Mouse (Mus musculus): ENCODE measurements at regions not wholly inside any gene's neighbourhood (a gene's known extent, or its start where the extent isn't known, plus 50 kb on each side); places are given as distances from the start of the nearest gene placed in this dataset.
A peak's percentile ranks its signal among the peaks of the same experiment; 100 is the strongest.

- no peak for DNase-seq (ENCODE audit: low spot score in 2 of 2)
These were observed 151.9 kb downstream of the Qrsl1 start for GRCm38 (mm10) chr10:43749496-43750110.

- no peak for DNase-seq (ENCODE audit: low spot score in 2 of 2)
These were observed 151.1 kb downstream of the Qrsl1 start for GRCm38 (mm10) chr10:43750401-43750800.

GRCm38 (mm10) chr10:43750854-43751253, 150.7 kb downstream of the Qrsl1 start:
- DNase-seq (ENCODE audit: low spot score in 2 of 2): no peak

- peak; percentile 48 to 65 for DNase-seq (ENCODE audit: low spot score in 2 of 2)
These were observed 149.5 kb downstream of the Qrsl1 start for GRCm38 (mm10) chr10:43751881-43752675.

- DNase-seq (ENCODE audit: low spot score in 2 of 2): no peak
These were observed 144.5 kb downstream of the Qrsl1 start for GRCm38 (mm10) chr10:43756881-43757565.

- no peak for DNase-seq (ENCODE audit: low spot score in 2 of 2)
These were observed 143.2 kb downstream of the Qrsl1 start for GRCm38 (mm10) chr10:43758124-43759025.

GRCm38 (mm10) chr10:43759186-43759905, 142.2 kb downstream of the Qrsl1 start:
- DNase-seq (ENCODE audit: low spot score in 2 of 2): no peak

- DNase-seq (ENCODE audit: low spot score in 2 of 2): no peak
These were observed 141.7 kb downstream of the Qrsl1 start for GRCm38 (mm10) chr10:43759906-43760281.

- no peak for DNase-seq (ENCODE audit: low spot score in 2 of 2)
These were observed 139.5 kb downstream of the Qrsl1 start for GRCm38 (mm10) chr10:43761979-43762570.

- DNase-seq (ENCODE audit: low spot score in 2 of 2): no peak
These were observed 137.0 kb downstream of the Qrsl1 start for GRCm38 (mm10) chr10:43764581-43764980.

- DNase-seq (ENCODE audit: low spot score in 2 of 2): no peak
These were observed 136.3 kb downstream of the Qrsl1 start for GRCm38 (mm10) chr10:43765275-43765674.

- DNase-seq (ENCODE audit: low spot score in 2 of 2): no peak
These were observed 135.6 kb downstream of the Qrsl1 start for GRCm38 (mm10) chr10:43765829-43766486.

- no peak for DNase-seq (ENCODE audit: low spot score in 2 of 2)
These were observed 133.4 kb downstream of the Qrsl1 start for GRCm38 (mm10) chr10:43767961-43768726.

GRCm38 (mm10) chr10:43769026-43769425, 132.5 kb downstream of the Qrsl1 start:
- no peak for DNase-seq (ENCODE audit: low spot score in 2 of 2)

- no peak for DNase-seq (ENCODE audit: low spot score in 2 of 2)
These were observed 125.7 kb downstream of the Qrsl1 start for GRCm38 (mm10) chr10:43775807-43776206.

- no peak for DNase-seq (ENCODE audit: low spot score in 2 of 2)
These were observed 123.6 kb downstream of the Qrsl1 start for GRCm38 (mm10) chr10:43777612-43778600.

GRCm38 (mm10) chr10:43780571-43780970, 121.0 kb downstream of the Qrsl1 start:
- DNase-seq (ENCODE audit: low spot score in 2 of 2): no peak

- no peak for DNase-seq (ENCODE audit: low spot score in 2 of 2)
These were observed 118.2 kb downstream of the Qrsl1 start for GRCm38 (mm10) chr10:43783304-43783703.

All from spleen, postnatal 14 days (tissue).